Mouse (Mus musculus): Measurements from ENCODE around the gene Syn2. TPM values are rescaled to one million over a fixed set of nuclear protein-coding genes. Genes with fewer than 3 reads are reported as not detected.

The Syn2 gene
- polyA plus RNA-seq, 1 experiment from 2014 or later, result 45.7 TPM

DNA sequence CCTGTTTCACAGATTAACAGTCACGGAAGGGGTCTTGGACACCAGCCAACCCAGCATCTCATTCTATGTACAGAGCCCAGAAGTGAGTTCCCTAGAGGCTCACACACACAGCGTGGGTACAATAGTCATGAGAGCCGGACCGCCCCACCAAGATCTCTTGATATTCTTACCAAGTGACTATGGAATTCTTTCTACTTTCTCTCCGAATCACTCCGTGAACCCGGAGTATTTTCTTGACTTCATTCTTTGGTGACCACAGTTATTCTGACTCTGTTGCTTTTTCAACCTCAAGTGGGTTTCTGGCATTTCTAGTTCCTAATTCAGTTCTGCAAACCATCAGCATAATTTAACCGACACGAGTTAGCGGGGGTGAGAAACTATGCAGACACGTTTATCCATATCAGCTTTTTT, 182.1 kb downstream of the Syn2 start:
- Histone ChIP-seq H3K36me3 (replicated peaks) (no peaks in the 10 kb centered on the region), H3K27me3 (replicated peaks) (no peaks in the 10 kb centered on the region)
- WGBS, result 70% methylated on average over 11 of the region's 11 CpGs

DNA sequence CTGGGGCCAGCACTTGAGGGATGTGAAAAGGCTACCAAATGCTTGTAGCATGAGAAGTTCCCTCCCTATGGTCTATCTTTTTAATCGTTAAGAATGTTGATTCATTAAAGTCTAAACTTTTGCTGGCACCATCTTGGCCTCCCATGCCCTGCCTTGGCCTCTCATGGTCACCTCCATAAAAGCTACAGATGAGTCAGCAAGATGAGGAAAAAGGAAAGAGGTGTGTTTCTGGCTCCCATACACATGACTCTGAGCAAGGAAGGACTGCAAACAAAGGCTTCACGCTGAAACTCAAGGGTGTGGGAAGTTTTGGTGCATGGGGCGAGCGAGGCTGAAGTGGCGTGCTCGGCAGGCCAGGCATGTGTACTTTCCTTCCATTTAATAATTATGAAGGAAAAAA, 184.1 kb downstream of the Syn2 start:
- H3K9ac ChIP-seq, result no peak overlapping the region
- H3K36me3 ChIP-seq (replicated peaks), result no peaks in the 10 kb centered on the region
- no peaks in the 10 kb centered on the region for H3K27me3 ChIP-seq (replicated peaks)
- no peak for ATAC-seq (replicated peaks)
- 90% methylated on average over 6 of the region's 6 CpGs for WGBS
- no peak overlapping the region for H3K27ac ChIP-seq
- H3K4me1 ChIP-seq, result no peaks in the 10 kb centered on the region
- no peaks in the 10 kb centered on the region for H3K9me3 ChIP-seq
- no peak overlapping the region for H3K4me2 ChIP-seq
- no peak overlapping the region for H3K4me3 ChIP-seq

More for the DNA sequence above, 182.1 kb downstream of the Syn2 start:
- Histone ChIP-seq H3K9me3 (no peaks in the 10 kb centered on the region), H3K9ac (no peak overlapping the region), H3K4me1 (no peaks in the 10 kb centered on the region), H3K4me2 (no peak overlapping the region), H3K27ac (no peak overlapping the region), H3K4me3 (no peak overlapping the region)
- no peak for ATAC-seq (replicated peaks)

DNA sequence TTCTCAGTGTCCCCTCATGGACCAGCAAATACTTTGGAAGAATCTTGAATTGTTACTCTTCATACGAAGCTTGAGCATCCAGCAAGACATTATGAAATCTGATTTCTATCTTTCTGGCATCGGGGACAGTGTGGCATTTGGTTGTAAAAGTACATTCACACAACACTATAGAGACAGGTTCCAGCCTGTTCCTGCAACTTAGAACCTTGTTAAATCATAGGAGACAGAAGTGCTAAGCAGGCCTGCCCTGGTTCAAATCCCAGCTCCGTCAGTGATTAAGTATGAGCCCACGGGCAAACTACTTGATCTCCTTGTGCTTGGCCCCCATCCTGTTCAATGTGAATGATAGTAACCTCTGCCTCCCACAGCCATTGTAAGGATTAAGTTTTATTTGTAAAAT, 185.0 kb downstream of the Syn2 start:
- H3K9ac ChIP-seq, result no peak overlapping the region
- no peak overlapping the region for H3K27ac ChIP-seq
- no peaks in the 10 kb centered on the region for H3K27me3 ChIP-seq (replicated peaks)
- H3K9me3 ChIP-seq, result no peaks in the 10 kb centered on the region
- ATAC-seq (replicated peaks), result no peak
- no peak overlapping the region for H3K4me3 ChIP-seq
- no peak overlapping the region for H3K4me2 ChIP-seq
- H3K4me1 ChIP-seq, result no peaks in the 10 kb centered on the region
- no peaks in the 10 kb centered on the region for H3K36me3 ChIP-seq (replicated peaks)
- WGBS, result 92% methylated on average over 4 of the region's 4 CpGs

DNA sequence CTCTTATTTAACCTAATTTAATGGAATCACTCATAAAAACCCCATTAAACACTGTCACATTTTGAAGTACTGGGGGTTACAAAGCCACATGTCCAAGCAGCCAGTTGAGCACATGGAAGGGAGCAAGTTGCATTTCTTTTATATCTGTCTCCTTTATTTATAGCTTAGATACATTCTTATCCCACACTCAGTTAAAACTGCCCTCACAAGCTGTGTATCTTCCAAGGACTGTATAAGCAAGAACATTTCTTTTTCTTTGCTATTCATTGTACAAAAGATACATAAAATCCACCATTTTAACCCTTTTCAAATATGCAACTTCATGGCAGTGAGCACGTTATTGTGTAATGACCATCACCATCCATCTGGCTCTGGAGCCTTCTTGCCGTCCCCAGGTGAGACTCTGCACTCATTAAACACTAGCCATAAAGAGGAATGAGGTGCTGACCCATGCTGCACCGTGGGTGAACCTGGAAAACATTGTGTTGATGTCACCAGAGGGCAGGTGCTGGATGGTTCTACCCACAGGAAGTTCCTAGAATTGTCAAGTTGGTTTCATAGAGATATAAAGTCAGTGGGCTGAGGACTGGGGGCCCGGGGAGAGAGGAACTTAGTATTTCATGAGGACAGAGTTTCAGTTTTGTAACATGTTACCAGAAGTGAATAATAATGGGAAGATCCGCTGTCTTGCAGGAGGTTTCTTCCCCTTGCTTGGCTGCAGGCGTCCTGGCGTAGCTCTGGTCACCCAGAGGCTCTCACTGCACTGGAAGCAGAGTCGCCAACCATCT, 186.4 kb downstream of the Syn2 start:
- H3K27ac ChIP-seq, result no peak overlapping the region
- H3K36me3 ChIP-seq (replicated peaks), result no peaks in the 10 kb centered on the region
- no peaks in the 10 kb centered on the region for H3K27me3 ChIP-seq (replicated peaks)
- no peaks in the 10 kb centered on the region for H3K4me1 ChIP-seq
- H3K9ac ChIP-seq, result no peak overlapping the region
- no peak for ATAC-seq (replicated peaks)
- no peak overlapping the region for H3K4me3 ChIP-seq
- 85% methylated on average over 8 of the region's 8 CpGs for WGBS
- no peaks in the 10 kb centered on the region for H3K9me3 ChIP-seq
- no peak overlapping the region for H3K4me2 ChIP-seq

DNA sequence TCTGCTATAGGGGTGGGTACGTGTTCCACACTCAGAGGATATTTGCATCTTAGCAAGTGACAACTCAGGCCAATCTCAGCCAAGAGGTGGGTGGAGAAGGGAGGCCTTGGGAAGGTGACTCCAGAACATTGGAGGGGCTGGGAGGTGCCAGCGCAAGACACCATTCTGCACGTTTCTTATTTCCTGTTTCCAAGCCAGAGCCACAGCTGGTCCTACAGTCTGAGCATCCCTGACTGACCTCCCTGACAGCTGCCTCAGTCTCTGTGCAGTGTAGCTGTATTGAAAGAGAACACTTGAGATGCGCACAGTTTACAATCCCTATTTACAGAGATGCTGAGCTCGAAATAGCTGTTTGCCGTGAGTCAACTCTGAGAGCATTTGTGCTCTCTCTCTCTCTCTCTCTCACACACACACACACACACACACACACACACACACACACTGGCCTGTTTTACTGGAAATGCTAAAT, 187.2 kb downstream of the Syn2 start:
- no peak overlapping the region for H3K27ac ChIP-seq
- H3K4me2 ChIP-seq, result no peak overlapping the region
- no peak overlapping the region for H3K4me3 ChIP-seq
- no peaks in the 10 kb centered on the region for H3K9me3 ChIP-seq
- no peaks in the 10 kb centered on the region for H3K36me3 ChIP-seq (replicated peaks)
- no peaks in the 10 kb centered on the region for H3K27me3 ChIP-seq (replicated peaks)
- ATAC-seq (replicated peaks), result no peak
- 62% methylated on average over 6 of the region's 6 CpGs for WGBS
- no peak overlapping the region for H3K9ac ChIP-seq
- no peaks in the 10 kb centered on the region for H3K4me1 ChIP-seq

DNA sequence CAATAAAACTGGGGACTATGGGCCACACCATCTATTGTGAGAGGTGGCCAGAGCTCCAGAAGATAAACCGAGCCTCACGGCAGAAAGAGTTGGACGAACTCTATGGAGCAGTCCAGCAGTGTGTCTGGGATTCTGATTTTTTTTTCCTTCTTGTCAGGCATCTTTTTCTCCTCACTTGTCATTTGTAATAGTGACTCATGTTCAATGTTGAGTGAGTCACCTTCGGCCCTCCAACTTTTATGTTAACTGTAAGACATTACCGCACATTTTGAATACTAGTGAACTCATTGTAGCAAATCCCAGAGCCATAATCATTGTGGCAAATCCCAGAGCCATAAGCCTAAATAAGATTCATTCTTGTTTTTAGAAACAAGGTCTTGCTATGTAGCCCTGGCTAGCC, 188.3 kb downstream of the Syn2 start:
- 94% methylated on average over 5 of the region's 5 CpGs for WGBS
- Histone ChIP-seq H3K9me3 (no peaks in the 10 kb centered on the region), H3K27me3 (replicated peaks) (no peaks in the 10 kb centered on the region), H3K4me3 (no peak overlapping the region), H3K9ac (no peak overlapping the region), H3K27ac (no peak overlapping the region), H3K4me2 (no peak overlapping the region), H3K4me1 (no peaks in the 10 kb centered on the region), H3K36me3 (replicated peaks) (no peaks in the 10 kb centered on the region)
- ATAC-seq (replicated peaks), result no peak

DNA sequence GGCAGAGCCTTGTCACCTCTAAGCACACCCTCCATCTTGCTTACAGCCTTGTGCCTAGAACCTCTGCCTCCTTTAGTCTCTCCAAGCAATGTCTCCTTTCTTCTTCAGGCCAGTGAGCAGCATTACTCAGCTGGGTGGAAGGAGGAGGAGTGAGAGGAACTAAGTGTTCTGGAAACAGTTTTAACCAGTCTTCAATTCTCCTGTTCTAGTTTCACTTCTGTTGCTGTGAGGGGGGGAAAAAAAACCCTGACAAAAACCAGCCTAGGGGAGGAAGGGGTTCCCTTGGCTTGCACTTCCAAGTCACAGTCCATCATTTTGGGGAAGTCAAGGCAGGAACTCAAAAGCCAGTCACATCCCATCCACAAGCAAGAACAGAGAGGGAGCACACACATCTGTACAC, 196.3 kb downstream of the Syn2 start:
- Histone ChIP-seq H3K36me3 (replicated peaks) (no peaks in the 10 kb centered on the region), H3K9me3 (no peaks in the 10 kb centered on the region), H3K9ac (no peak overlapping the region), H3K4me1 (no peaks in the 10 kb centered on the region), H3K27me3 (replicated peaks) (no peaks in the 10 kb centered on the region), H3K27ac (no peak overlapping the region), H3K4me2 (no peak overlapping the region), H3K4me3 (no peak overlapping the region)
- no peak for ATAC-seq (replicated peaks)

Small RNAs within 50 kb of the gene (microRNA-seq; reads per million reads assigned to microRNA genes)
- not detected for gene Gm24767

Other genes starting within 250 kb of the Syn2 start
- gene Vgll4, start 164.9 kb upstream of the Syn2 start, polyA plus RNA-seq (2015; fragmentation: Nextera tagmentation; extraction: Ambion mirVana), result 47.3 and 52.4 TPM in 2 replicates
- 51.0 and 53.7 TPM in 2 replicates for gene Tamm41, start 97.0 kb upstream of the Syn2 start, polyA plus RNA-seq (2015; fragmentation: Nextera tagmentation; extraction: Ambion mirVana)
- not detected in 2 replicates for gene Gm17482, start 92.4 kb downstream of the Syn2 start, polyA plus RNA-seq (2015; fragmentation: Nextera tagmentation; extraction: Ambion mirVana)
- gene Timp4, start 117.3 kb downstream of the Syn2 start, polyA plus RNA-seq (2015; fragmentation: Nextera tagmentation; extraction: Ambion mirVana), result 10.2 and 12.3 TPM in 2 replicates
- 0.37 and 0.47 TPM in 2 replicates for gene Pparg, start 226.0 kb downstream of the Syn2 start, polyA plus RNA-seq (2015; fragmentation: Nextera tagmentation; extraction: Ambion mirVana)